Mouse (Mus musculus) macrophage (primary cell): ENCODE results near the gene Maff. TPM values are rescaled to one million over a fixed set of nuclear protein-coding genes. Genes with fewer than 3 reads are reported as not detected.

ENCODE experiments used
- H3K27ac ChIP-seq: fragments of 350-480 bp; formaldehyde crosslinking; 2 replicates; pipeline ENCODE4 v1.9.0; 2021
- H3K36me3 ChIP-seq: fragments of 350-480 bp; formaldehyde crosslinking; 2 replicates; pipeline ENCODE4 v1.9.0; 2021; ENCODE audit errors: inconsistent target
- H3K4me3 ChIP-seq: fragments of 350-480 bp; formaldehyde crosslinking; 2 replicates; pipeline ENCODE4 v1.9.0; 2021; ENCODE audit errors: inconsistent target
- H3K79me2 ChIP-seq: fragments of 350-480 bp; formaldehyde crosslinking; 2 replicates; pipeline ENCODE4 v1.9.0; 2021; ENCODE audit errors: inconsistent target
- WGBS: methylation state at CpG from one replicate; pipeline ENCODE4 v1.1.7; 2026; ENCODE audit warnings: inconsistent platforms; ENCODE audit not compliant: missing documents; 5-methylcytosine and 5-hydroxymethylcytosine counted together
- polyA plus RNA-seq: library from polyadenylated mRNA; stranded (reverse); fragments of 250-400 nt; gene quantifications from 3 replicates; pipeline ENCODE4 v1.2.4, GENCODE M21; 2018; ENCODE audit warnings: inconsistent platforms
- total RNA-seq, 78 experiments: library from RNA; depleted of rRNA; stranded (reverse); fragments of 250-400 nt; gene quantifications; 1 replicate in 9 of 78; 2 replicates in 24 of 78; 3 replicates in 43 of 78; 4 replicates in 2 of 78; pipeline ENCODE4 v1.2.4; 2018; ENCODE audit warnings: inconsistent platforms in 56 of 78

Gene Maff
- 100 to 1,000 TPM in 6 of 26 experiments, 10 to 100 TPM in 13, 1 to 10 TPM in 6, under 1 TPM in 1; 0.69 to 224 (median 51.8) TPM for total RNA-seq (2018; cell fraction: chromatin; rRNA removed)
- 100 to 1,000 TPM in 4 of 26 experiments, 10 to 100 TPM in 9, 1 to 10 TPM in 12, under 1 TPM in 1; 0.74 to 189 (median 14.3) TPM for total RNA-seq (2018; cell fraction: cytosol; rRNA removed)
- 100 to 1,000 TPM in 10 of 26 experiments, 10 to 100 TPM in 10, 1 to 10 TPM in 4, under 1 TPM in 1, not detected in 1; 0.77 to 247 (median 56.4) TPM for total RNA-seq (2018; cell fraction: nucleus; rRNA removed)
- polyA plus RNA-seq, result 0.80 to 4.1 TPM (median 1.8 TPM) in 3 replicates

GRCm38 (mm10) chr15:79346051-79346793 is at the start of gene Maff:
Gene Maff, plus strand, starts transcription at chr15:79346621.
- WGBS, result 39% methylated on average over 8 of the region's 8 CpGs
- Histone ChIP-seq H3K79me2 (no peaks in the 10 kb centered on the region; the same call in 1 of the 2 replicates), H3K27ac (no peak within 1 kb of the TSS), H3K4me3 (peak within 1 kb of the TSS; percentile 38; the same call in 1 of the 2 replicates), H3K36me3 (no peaks in the 10 kb centered on the region)

GRCm38 (mm10) chr15:79298553-79298952 is 47.9 kb upstream of the Maff start:
- Histone ChIP-seq H3K4me3 (no peak overlapping the region), H3K36me3 (no peaks in the 10 kb centered on the region), H3K79me2 (no peaks in the 10 kb centered on the region), H3K27ac (no peak overlapping the region)
- 92% methylated on average over 6 of the region's 6 CpGs for WGBS

- Histone ChIP-seq H3K36me3 (no peaks in the 10 kb centered on the region), H3K27ac (no peak overlapping the region), H3K79me2 (no peaks in the 10 kb centered on the region), H3K4me3 (no peak overlapping the region)
- 86% methylated on average over 2 of the region's 2 CpGs for WGBS
Observed at GRCm38 (mm10) chr15:79299563-79300155, 46.8 kb upstream of the Maff start.

- WGBS, result 92% methylated on average over 8 of the region's 8 CpGs
- Histone ChIP-seq H3K79me2 (no peaks in the 10 kb centered on the region), H3K4me3 (no peak overlapping the region), H3K27ac (no peak overlapping the region), H3K36me3 (no peaks in the 10 kb centered on the region)
Observed at GRCm38 (mm10) chr15:79303725-79304124, 42.7 kb upstream of the Maff start.

GRCm38 (mm10) chr15:79304832-79305231 is 41.6 kb upstream of the Maff start:
- no peaks in the 10 kb centered on the region for H3K36me3 ChIP-seq
- 96% methylated on average over 2 of the region's 5 CpGs for WGBS

GRCm38 (mm10) chr15:79306043-79306637 is 40.3 kb upstream of the Maff start:
- no peaks in the 10 kb centered on the region for H3K79me2 ChIP-seq
- H3K4me3 ChIP-seq, result no peak overlapping the region
- H3K27ac ChIP-seq, result no peak overlapping the region
- WGBS, result 94% methylated on average over 23 of the region's 23 CpGs
- H3K36me3 ChIP-seq, result no peaks in the 10 kb centered on the region

More at GRCm38 (mm10) chr15:79304832-79305231, 41.6 kb upstream of the Maff start:
- no peaks in the 10 kb centered on the region for H3K79me2 ChIP-seq
- no peak overlapping the region for H3K27ac ChIP-seq
- no peak overlapping the region for H3K4me3 ChIP-seq

GRCm38 (mm10) chr15:79307861-79308260 is 38.6 kb upstream of the Maff start:
- no peaks in the 10 kb centered on the region for H3K36me3 ChIP-seq

GRCm38 (mm10) chr15:79313848-79314369 is 32.5 kb upstream of the Maff start:
- Histone ChIP-seq H3K27ac (no peak overlapping the region), H3K79me2 (no peaks in the 10 kb centered on the region), H3K36me3 (no peaks in the 10 kb centered on the region), H3K4me3 (no peak overlapping the region)
- 96% methylated on average over 8 of the region's 8 CpGs for WGBS

More at GRCm38 (mm10) chr15:79307861-79308260, 38.6 kb upstream of the Maff start:
- Histone ChIP-seq H3K4me3 (no peak overlapping the region), H3K79me2 (no peaks in the 10 kb centered on the region), H3K27ac (no peak overlapping the region)
- WGBS, result 100% methylated on average over 4 of the region's 4 CpGs

- Histone ChIP-seq H3K79me2 (no peaks in the 10 kb centered on the region), H3K36me3 (no peaks in the 10 kb centered on the region), H3K4me3 (no peak overlapping the region), H3K27ac (no peak overlapping the region)
- WGBS, result 90% methylated on average over 5 of the region's 5 CpGs
Observed at GRCm38 (mm10) chr15:79321733-79322190, 24.7 kb upstream of the Maff start.

- Histone ChIP-seq H3K79me2 (no peaks in the 10 kb centered on the region), H3K27ac (no peak overlapping the region), H3K4me3 (no peak overlapping the region), H3K36me3 (no peaks in the 10 kb centered on the region)
- 67% methylated on average over 11 of the region's 11 CpGs for WGBS
Observed at GRCm38 (mm10) chr15:79322281-79322990, 24.0 kb upstream of the Maff start.

GRCm38 (mm10) chr15:79322991-79323790 is 23.2 kb upstream of the Maff start:
- H3K79me2 ChIP-seq, result no peaks in the 10 kb centered on the region
- H3K4me3 ChIP-seq, result no peak overlapping the region
- peak overlapping the region; percentile 59 for H3K27ac ChIP-seq
- no peaks in the 10 kb centered on the region for H3K36me3 ChIP-seq
- 35% methylated on average over 6 of the region's 6 CpGs for WGBS

- Histone ChIP-seq H3K36me3 (no peaks in the 10 kb centered on the region), H3K4me3 (no peak overlapping the region), H3K79me2 (no peaks in the 10 kb centered on the region), H3K27ac (peak overlapping the region; percentile 59)
- WGBS, result 74% methylated on average over 4 of the region's 4 CpGs
Observed at GRCm38 (mm10) chr15:79323791-79324155, 22.6 kb upstream of the Maff start.

GRCm38 (mm10) chr15:79324373-79324772 is 22.0 kb upstream of the Maff start:
- Histone ChIP-seq H3K79me2 (no peaks in the 10 kb centered on the region), H3K27ac (no peak overlapping the region; the same call in 1 of the 2 replicates), H3K4me3 (no peak overlapping the region), H3K36me3 (no peaks in the 10 kb centered on the region)
- WGBS, result 96% methylated on average over 3 of the region's 3 CpGs
